Mouse (Mus musculus) megakaryocyte, embryonic 14.5 days (primary cell): ENCODE measurements around the gene Zap70.

ENCODE experiments used
- FLI1 ChIP-seq: IDR thresholded peaks from 2 replicates; pipeline ENCODE4 v1.6.1; 2012; ENCODE audit warnings: low read length, inconsistent platforms, mixed read lengths
- GATA1 ChIP-seq: IDR thresholded peaks from 3 replicates; pipeline ENCODE4 v1.6.1; 2012; ENCODE audit warnings: mixed read lengths, low read length, inconsistent platforms, borderline replicate concordance

DNA sequence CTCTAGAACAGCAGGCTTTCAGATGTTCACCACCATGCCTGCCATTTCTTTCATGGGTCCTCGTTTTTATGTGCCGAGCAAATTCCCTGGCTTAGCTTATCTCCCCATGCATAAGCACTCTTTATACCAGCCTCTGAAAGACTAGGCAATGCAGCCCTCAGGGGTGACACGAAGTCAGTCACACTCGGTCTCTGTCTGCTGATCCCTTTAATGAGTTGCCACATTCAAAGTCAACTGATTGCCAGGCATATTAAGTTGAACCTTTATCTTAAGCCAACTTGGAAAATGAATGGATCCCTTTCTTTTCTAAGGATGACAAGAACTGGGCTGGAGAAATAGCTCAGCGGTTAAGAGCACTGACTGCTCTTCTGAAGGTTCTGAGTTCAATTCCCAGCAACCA, 22.4 kb upstream of the Zap70 start:
- no peak for TF ChIP-seq GATA1
- no peak for TF ChIP-seq FLI1
